Mouse (Mus musculus): ENCODE results near the gene Slc17a2. TPM values are rescaled to one million over a fixed set of nuclear protein-coding genes. Genes with fewer than 3 reads are reported as not detected.

Gene Slc17a2
- polyA plus RNA-seq, 1 experiment, result not detected

GRCm38 (mm10) chr13:23763242-23763585 is 43.6 kb upstream of the Slc17a2 start:
- Histone ChIP-seq H3K4me1 (ENCODE audit: control insufficient read depth, insufficient read depth, low read length) (peaks cover 22% of the 10 kb centered on the region), H3K4me3 (ENCODE audit: insufficient read depth, low read length) (peak overlapping the region; percentile 59), H3K27ac (ENCODE audit: insufficient read depth, low read depth, low read length) (peak overlapping the region; percentile 72)
- TF ChIP-seq CTCF (IDR thresholded peaks at IDR 0.05; ENCODE audit: low read depth, low read length) (no peak), POLR2A (IDR thresholded peaks at IDR 0.05; ENCODE audit: borderline replicate concordance, low read depth, low read length) (no peak)

GRCm38 (mm10) chr13:23763586-23764323 is 43.0 kb upstream of the Slc17a2 start, which contains the start of gene Hist1h1a:
Gene Hist1h1a, plus strand, starts transcription at chr13:23763666.
- H3K4me3 ChIP-seq (ENCODE audit: insufficient read depth, low read length), result peak within 1 kb of the TSS; percentile 59
- TF ChIP-seq POLR2A (IDR thresholded peaks at IDR 0.05; ENCODE audit: borderline replicate concordance, low read depth, low read length) (0 out of 2 replicates have a peak, but pooled peaks have one; percentile 80), CTCF (IDR thresholded peaks at IDR 0.05; ENCODE audit: low read depth, low read length) (no peak)
- peak within 1 kb of the TSS; percentile 72 for H3K27ac ChIP-seq (ENCODE audit: insufficient read depth, low read depth, low read length)
- H3K4me1 ChIP-seq (ENCODE audit: control insufficient read depth, insufficient read depth, low read length), result peaks cover 24% of the 10 kb centered on the region

- H3K4me1 ChIP-seq (ENCODE audit: control insufficient read depth, insufficient read depth, low read length), result peaks cover 29% of the 10 kb centered on the region
- peak overlapping the region; percentile 59 for H3K27ac ChIP-seq (ENCODE audit: insufficient read depth, low read depth, low read length)
- no peak for TF ChIP-seq POLR2A (IDR thresholded peaks at IDR 0.05; ENCODE audit: borderline replicate concordance, low read depth, low read length)
- no peak for TF ChIP-seq CTCF (IDR thresholded peaks at IDR 0.05; ENCODE audit: low read depth, low read length)
- peak overlapping the region; percentile 59 for H3K4me3 ChIP-seq (ENCODE audit: insufficient read depth, low read length)
These were observed 42.2 kb upstream of the Slc17a2 start for GRCm38 (mm10) chr13:23764324-23765171.

GRCm38 (mm10) chr13:23765172-23765513 is 41.6 kb upstream of the Slc17a2 start:
- no peak for TF ChIP-seq CTCF (IDR thresholded peaks at IDR 0.05; ENCODE audit: low read depth, low read length)
- TF ChIP-seq POLR2A (IDR thresholded peaks at IDR 0.05; ENCODE audit: borderline replicate concordance, low read depth, low read length), result no peak
- no peak overlapping the region for H3K27ac ChIP-seq (ENCODE audit: insufficient read depth, low read depth, low read length)
- no peak overlapping the region for H3K4me3 ChIP-seq (ENCODE audit: insufficient read depth, low read length)
- H3K4me1 ChIP-seq (ENCODE audit: control insufficient read depth, insufficient read depth, low read length), result peaks cover 28% of the 10 kb centered on the region

- Histone ChIP-seq H3K4me3 (ENCODE audit: insufficient read depth, low read length) (no peak overlapping the region), H3K4me1 (ENCODE audit: control insufficient read depth, insufficient read depth, low read length) (peaks cover 25% of the 10 kb centered on the region)
- no peak for TF ChIP-seq POLR2A (IDR thresholded peaks at IDR 0.05; ENCODE audit: borderline replicate concordance, low read depth, low read length)
- TF ChIP-seq CTCF (IDR thresholded peaks at IDR 0.05; ENCODE audit: low read depth, low read length), result no peak
These were observed 40.0 kb upstream of the Slc17a2 start for GRCm38 (mm10) chr13:23766772-23767171.

GRCm38 (mm10) chr13:23768834-23769397 is 37.9 kb upstream of the Slc17a2 start:
- H3K4me1 ChIP-seq (ENCODE audit: control insufficient read depth, insufficient read depth, low read length), result peaks cover 17% of the 10 kb centered on the region
- H3K4me3 ChIP-seq (ENCODE audit: insufficient read depth, low read length), result peak overlapping the region; percentile 7; the same call in 1 of the 2 replicates
- TF ChIP-seq CTCF (IDR thresholded peaks at IDR 0.05; ENCODE audit: low read depth, low read length), result no peak
- no peak for TF ChIP-seq POLR2A (IDR thresholded peaks at IDR 0.05; ENCODE audit: borderline replicate concordance, low read depth, low read length)
- peak overlapping the region; percentile 83 for H3K27ac ChIP-seq (ENCODE audit: insufficient read depth, low read depth, low read length)

More at GRCm38 (mm10) chr13:23766772-23767171, 40.0 kb upstream of the Slc17a2 start:
- H3K27ac ChIP-seq (ENCODE audit: insufficient read depth, low read depth, low read length), result no peak overlapping the region

GRCm38 (mm10) chr13:23769613-23770012 is 37.2 kb upstream of the Slc17a2 start, which contains the start of gene Trim38:
Gene Trim38, plus strand, starts transcription at chr13:23769913.
- Histone ChIP-seq H3K4me1 (ENCODE audit: control insufficient read depth, insufficient read depth, low read length) (peaks cover 12% of the 10 kb centered on the region), H3K27ac (ENCODE audit: insufficient read depth, low read depth, low read length) (peak within 1 kb of the TSS; percentile 83), H3K4me3 (ENCODE audit: insufficient read depth, low read length) (peak within 1 kb of the TSS; percentile 7; the same call in 1 of the 2 replicates)

- TF ChIP-seq CTCF (IDR thresholded peaks at IDR 0.05; ENCODE audit: low read depth, low read length) (no peak), POLR2A (IDR thresholded peaks at IDR 0.05; ENCODE audit: borderline replicate concordance, low read depth, low read length) (no peak)
- H3K4me1 ChIP-seq (ENCODE audit: control insufficient read depth, insufficient read depth, low read length), result peaks cover 9% of the 10 kb centered on the region
- no peak overlapping the region for H3K27ac ChIP-seq (ENCODE audit: insufficient read depth, low read depth, low read length)
- H3K4me3 ChIP-seq (ENCODE audit: insufficient read depth, low read length), result no peak overlapping the region
These were observed 34.1 kb upstream of the Slc17a2 start for GRCm38 (mm10) chr13:23772561-23773313.

- Histone ChIP-seq H3K27ac (ENCODE audit: insufficient read depth, low read depth, low read length) (no peak overlapping the region), H3K4me3 (ENCODE audit: insufficient read depth, low read length) (no peak overlapping the region), H3K4me1 (ENCODE audit: control insufficient read depth, insufficient read depth, low read length) (peaks cover 2% of the 10 kb centered on the region; the same call in 1 of the 2 replicates)
- TF ChIP-seq POLR2A (IDR thresholded peaks at IDR 0.05; ENCODE audit: borderline replicate concordance, low read depth, low read length) (no peak), CTCF (IDR thresholded peaks at IDR 0.05; ENCODE audit: low read depth, low read length) (no peak)
These were observed 28.5 kb upstream of the Slc17a2 start for GRCm38 (mm10) chr13:23778339-23778738.

Measured in bone marrow macrophage, adult 2 months (primary cell).